Mouse (Mus musculus) adrenal gland, adult 10 weeks (tissue): Measurements from ENCODE around the gene Ndufs6. TPM values are rescaled to one million over a fixed set of nuclear protein-coding genes. Genes with fewer than 3 reads are reported as not detected.

ENCODE experiments used
- polyA plus RNA-seq: library from polyadenylated mRNA; stranded (reverse); fragments of 350-450 nt; fragmentation: Illumina TruSeq; extraction: RNeasy Lipid Tissue Mini Kit (QIAGEN cat#74804); gene quantifications from one replicate; pipeline ENCODE4 v1.2.3, GENCODE M21; 2014; ENCODE audit warnings: low read depth, low replicate concordance

Ndufs6 gene
- polyA plus RNA-seq: 39.7 TPM

DNA sequence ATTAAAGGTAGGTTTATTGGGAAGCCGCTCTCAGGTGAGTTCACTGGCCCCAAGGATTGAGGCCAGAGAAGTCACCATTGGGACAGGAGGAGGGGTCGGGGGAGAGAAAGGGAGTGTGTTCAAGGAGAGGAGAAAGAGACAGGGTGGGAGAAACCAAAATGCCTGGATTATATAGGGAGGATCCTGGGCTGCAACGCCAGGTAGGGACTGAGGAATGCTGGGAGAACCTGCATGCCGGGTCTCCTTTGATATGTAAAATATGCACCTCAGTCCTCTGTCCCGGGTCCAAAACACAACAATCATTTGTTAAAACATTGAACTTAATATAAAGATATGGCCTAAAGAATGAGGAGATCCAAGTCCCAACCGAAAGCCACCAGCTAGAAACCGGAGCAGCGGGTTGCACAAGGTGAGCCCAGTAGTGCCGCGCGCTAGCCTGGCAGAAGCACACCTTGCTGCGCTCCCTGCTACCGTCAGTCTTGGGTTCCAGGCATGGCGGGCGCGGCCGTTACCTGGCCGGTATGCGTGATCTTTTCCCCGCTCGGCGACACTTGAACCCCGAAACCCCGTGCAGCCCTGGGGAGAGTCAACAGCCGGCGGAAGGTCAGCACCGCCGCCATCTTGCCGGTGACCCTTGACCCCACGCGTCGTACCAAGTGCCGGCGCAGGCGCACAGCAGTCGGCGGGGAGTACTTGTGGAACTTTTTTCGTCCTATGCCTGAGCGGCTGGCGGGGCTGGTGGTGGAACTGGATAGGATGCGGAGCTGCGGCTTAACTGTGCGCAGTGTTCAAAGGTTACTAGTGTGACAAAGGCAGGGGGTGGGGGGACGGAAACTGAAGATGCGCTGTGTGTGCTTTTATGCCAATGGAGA is at the start of gene Ndufs6, which contains the start of gene Mrpl36:
TSS of gene Ndufs6 (minus strand) at position 716 of the 872 bp plus-strand sequence.
TSS of gene Mrpl36 (plus strand) at position 687 of the 872 bp plus-strand sequence.

Other genes starting within 250 kb of the Ndufs6 start
- not detected for gene Irx4, start 68.1 kb downstream of the Ndufs6 start, polyA plus RNA-seq
- 71.8 TPM for gene Mrpl36, start within 50 bp of the Ndufs6 start, polyA plus RNA-seq
- gene Lpcat1, start 138.7 kb upstream of the Ndufs6 start, polyA plus RNA-seq: 7.2 TPM
- not detected for gene Slc6a3, start 208.2 kb upstream of the Ndufs6 start, polyA plus RNA-seq